Mouse (Mus musculus) lung, embryonic 16.5 days (tissue): ENCODE measurements around the gene Crhr1. TPM values are rescaled to one million over a fixed set of nuclear protein-coding genes. Genes with fewer than 3 reads are reported as not detected.
"Not testable (repeated sequence)": the region's sequence is repeated elsewhere in the genome, so short reads cannot be mapped to it uniquely, and the experiment has no call there.

Experiments
- ATAC-seq: fragments of 200-750 bp; cut with Nextera tagmentation; 2 replicates; pipeline ENCODE4 v1.8.0; 2017; ENCODE audit warnings: low read depth, mild to moderate bottlenecking, moderate library complexity
- H3K27ac ChIP-seq: fragments of 300-500 bp; sonication (generic); 2 replicates; pipeline ENCODE4 v1.5.1; 2014; ENCODE audit warnings: mild to moderate bottlenecking, control low read depth, low read length
- H3K27me3 ChIP-seq: fragments of 300-500 bp; sonication (generic); 2 replicates; pipeline ENCODE4 v1.6.1; 2014; ENCODE audit warnings: low read depth, low read length, mixed read lengths; ENCODE audit not compliant: control insufficient read depth, insufficient read depth
- H3K36me3 ChIP-seq: fragments of 300-500 bp; sonication (generic); 2 replicates; pipeline ENCODE4 v1.6.1; 2014; ENCODE audit warnings: low read length; ENCODE audit not compliant: control insufficient read depth, insufficient read depth
- H3K4me1 ChIP-seq: fragments of 300-500 bp; sonication (generic); replicated peaks from 2 replicates; pipeline ENCODE4 v1.6.1; 2014; ENCODE audit warnings: low read length, mixed read lengths; ENCODE audit not compliant: control insufficient read depth, insufficient read depth
- H3K4me2 ChIP-seq: fragments of 300-500 bp; sonication (generic); 2 replicates; pipeline ENCODE4 v1.6.1; 2014; ENCODE audit warnings: low read depth, low read length, control low read depth
- H3K4me3 ChIP-seq: fragments of 300-500 bp; sonication (generic); 2 replicates; pipeline ENCODE4 v1.5.1; 2014; ENCODE audit warnings: mild to moderate bottlenecking, low read length, control low read depth
- H3K9ac ChIP-seq: fragments of 300-500 bp; sonication (generic); 2 replicates; pipeline ENCODE4 v1.6.1; 2014; ENCODE audit warnings: low read length, control low read depth
- H3K9me3 ChIP-seq: fragments of 300-500 bp; sonication (generic); 2 replicates; pipeline ENCODE4 v1.6.1; 2016; ENCODE audit warnings: low read length; ENCODE audit not compliant: control insufficient read depth
- WGBS: fragments of 180-500 bp; shearing (Covaris S2); extraction: QIAGEN DNeasy Blood & Tissue Kit; methylation state at CpG from one replicate; pipeline ENCODE4 v1.1.7; 2014; 5-methylcytosine and 5-hydroxymethylcytosine counted together
- polyA plus RNA-seq: library from polyadenylated mRNA; unstranded; fragments of >200 nt; fragmentation: Nextera tagmentation; extraction: Ambion mirVana; gene quantifications from 2 replicates; pipeline ENCODE4 v1.2.1, GENCODE M21; 2015

Crhr1 gene
- polyA plus RNA-seq, 1 experiment from 2014 or later, result not detected

DNA sequence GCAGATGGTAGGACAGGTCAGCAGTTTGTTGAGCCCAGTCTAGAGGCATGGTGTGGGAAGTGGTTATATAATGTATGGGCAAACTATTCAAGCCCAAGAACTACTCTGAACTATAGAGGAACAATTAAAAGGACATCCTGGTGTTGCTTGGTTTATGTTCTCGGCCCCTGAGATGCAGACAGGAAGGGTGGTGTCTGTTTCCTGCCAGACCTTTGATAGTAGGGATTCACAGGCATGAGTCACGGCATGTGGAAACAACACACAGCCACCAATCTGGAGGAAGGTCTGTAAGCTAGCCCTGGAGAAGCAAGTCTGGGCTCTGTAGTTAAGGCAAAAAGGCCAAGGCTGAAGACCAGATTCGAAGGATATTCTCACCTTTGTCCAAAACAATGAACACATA, 70.6 kb downstream of the Crhr1 start:
- Histone ChIP-seq H3K4me1 (no peaks in the 10 kb centered on the region), H3K9me3 (0 out of 2 replicates have a peak, but pooled peaks cover 3% of the 10 kb centered on the region), H3K27me3 (no peaks in the 10 kb centered on the region), H3K4me3 (no peak overlapping the region), H3K9ac (no peak overlapping the region), H3K27ac (no peak overlapping the region), H3K4me2 (no peak overlapping the region), H3K36me3 (no peaks in the 10 kb centered on the region)
- WGBS, result 60% methylated on average over 3 of the region's 3 CpGs
- ATAC-seq, result no peak

DNA sequence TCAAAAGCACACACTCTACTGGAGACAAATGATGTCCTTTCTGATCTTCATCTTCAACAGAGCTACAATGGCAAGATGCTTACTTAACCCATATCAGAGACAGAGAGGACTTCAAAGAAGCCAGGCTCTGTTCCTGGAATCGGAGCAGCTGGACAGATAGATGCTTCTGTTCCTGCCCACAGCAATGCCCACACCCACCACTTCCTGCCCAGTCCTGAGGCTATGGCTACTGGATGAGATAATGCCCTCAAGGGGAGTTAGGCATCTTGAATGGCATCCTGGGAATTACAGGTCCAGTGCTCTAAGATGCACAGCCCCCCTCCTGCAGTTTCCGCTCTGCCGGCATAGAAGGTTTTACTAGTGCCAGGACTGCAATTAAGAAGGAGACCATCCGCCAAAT, 73.9 kb downstream of the Crhr1 start:
- Histone ChIP-seq H3K4me2 (no peak overlapping the region), H3K36me3 (no peaks in the 10 kb centered on the region), H3K4me1 (no peaks in the 10 kb centered on the region), H3K4me3 (no peak overlapping the region), H3K27ac (no peak overlapping the region), H3K27me3 (no peaks in the 10 kb centered on the region), H3K9me3 (0 out of 2 replicates have a peak, but pooled peaks cover 3% of the 10 kb centered on the region), H3K9ac (no peak overlapping the region)
- 72% methylated on average over 4 of the region's 4 CpGs for WGBS
- ATAC-seq, result no peak

DNA sequence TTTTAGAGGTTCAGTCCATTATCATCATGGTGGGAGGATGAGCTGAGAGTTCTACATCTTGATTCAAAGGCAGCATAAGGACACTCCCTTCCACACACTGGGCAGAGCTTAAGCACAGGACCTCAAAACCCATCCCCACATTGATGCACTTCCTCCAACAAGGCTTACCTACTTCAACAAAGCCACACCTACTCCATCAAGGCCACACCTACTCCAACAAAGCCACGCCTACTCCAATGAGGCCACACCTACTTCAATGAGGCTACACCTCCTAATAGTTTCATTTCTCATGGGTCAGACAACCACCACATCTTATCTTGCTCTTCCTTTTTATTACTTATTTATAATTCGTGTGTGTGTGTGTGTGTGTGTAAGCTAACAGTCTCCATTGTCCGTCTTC, 76.4 kb downstream of the Crhr1 start:
- Histone ChIP-seq H3K27ac (no peak overlapping the region), H3K9me3 (no peaks in the 10 kb centered on the region), H3K36me3 (no peaks in the 10 kb centered on the region), H3K9ac (no peak overlapping the region), H3K4me2 (no peak overlapping the region), H3K4me3 (no peak overlapping the region), H3K27me3 (no peaks in the 10 kb centered on the region), H3K4me1 (no peaks in the 10 kb centered on the region)
- 61% methylated on average over 3 of the region's 3 CpGs for WGBS
- no peak for ATAC-seq

DNA sequence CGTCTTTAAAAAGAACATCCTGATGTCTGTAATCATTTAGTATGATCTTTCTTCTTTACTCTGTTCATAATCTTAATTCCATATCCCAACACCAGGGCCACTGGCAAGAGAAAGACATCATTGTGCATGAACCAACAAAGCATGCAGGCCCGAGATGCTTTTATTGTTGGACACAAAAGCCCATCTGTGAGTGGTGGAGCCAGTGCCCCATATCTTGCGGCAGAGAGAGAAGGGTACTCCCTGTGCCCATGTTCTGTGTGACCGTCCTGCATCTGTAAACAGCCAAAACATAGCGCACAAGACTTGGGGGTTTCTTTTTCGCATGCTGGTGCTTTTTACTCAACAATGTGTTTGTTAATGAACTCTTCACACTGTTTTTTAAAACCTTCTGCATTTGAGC, 78.6 kb downstream of the Crhr1 start:
- no peaks in the 10 kb centered on the region for H3K9me3 ChIP-seq

DNA sequence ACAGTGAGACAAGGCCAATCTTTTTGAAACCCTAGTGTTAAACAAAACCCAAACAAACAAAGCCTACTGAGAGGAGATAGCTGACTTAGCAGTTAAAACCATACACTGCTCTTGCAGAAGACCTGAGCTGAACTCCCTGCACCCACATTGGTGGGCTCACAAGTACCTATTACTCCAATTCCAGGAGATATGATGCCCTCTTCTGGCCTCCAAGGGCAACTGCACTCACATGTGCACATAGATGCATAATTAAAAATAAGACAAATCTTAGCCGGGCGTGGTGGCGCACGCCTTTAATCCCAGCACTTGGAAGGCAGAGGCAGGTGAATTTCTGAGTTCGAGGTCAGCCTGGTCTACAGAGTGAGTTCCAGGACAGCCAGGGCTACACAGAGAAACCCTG, 81.5 kb downstream of the Crhr1 start:
- not testable (repeated sequence) for H3K4me2 ChIP-seq, H3K9ac ChIP-seq, H3K4me3 ChIP-seq, H3K27me3 ChIP-seq, H3K4me1 ChIP-seq, H3K27ac ChIP-seq, H3K9me3 ChIP-seq, ATAC-seq, H3K36me3 ChIP-seq
- WGBS, result 96% methylated on average over 5 of the region's 5 CpGs

More for the DNA sequence above, 78.6 kb downstream of the Crhr1 start:
- no peaks in the 10 kb centered on the region for H3K4me1 ChIP-seq
- no peaks in the 10 kb centered on the region for H3K27me3 ChIP-seq
- no peak for ATAC-seq
- H3K36me3 ChIP-seq, result no peaks in the 10 kb centered on the region
- no peak overlapping the region for H3K4me3 ChIP-seq
- H3K9ac ChIP-seq, result no peak overlapping the region
- H3K27ac ChIP-seq, result no peak overlapping the region
- H3K4me2 ChIP-seq, result no peak overlapping the region
- 84% methylated on average over 6 of the region's 6 CpGs for WGBS

DNA sequence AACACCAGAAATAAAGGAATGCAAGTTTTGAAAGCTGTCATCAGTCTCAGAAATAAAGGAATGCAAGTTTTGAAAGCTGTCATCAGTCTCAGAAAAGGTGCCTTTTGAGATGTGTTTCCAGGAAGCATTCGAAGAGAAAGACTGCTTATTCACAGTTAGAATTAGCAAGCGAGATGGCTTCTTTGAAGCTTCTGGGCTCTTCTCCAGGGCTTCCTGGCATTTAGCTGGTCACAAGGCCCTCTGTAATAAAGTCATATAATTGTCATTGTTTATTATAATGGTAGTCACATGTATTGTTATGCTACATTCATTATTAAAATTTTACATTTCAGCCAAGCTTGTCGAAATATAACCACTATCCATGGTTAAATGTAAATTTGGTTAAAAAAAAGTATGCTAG, 85.4 kb downstream of the Crhr1 start:
- H3K27ac ChIP-seq, result no peak overlapping the region
- no peaks in the 10 kb centered on the region for H3K4me1 ChIP-seq
- H3K9me3 ChIP-seq, result no peaks in the 10 kb centered on the region
- no peaks in the 10 kb centered on the region for H3K36me3 ChIP-seq
- no peak overlapping the region for H3K4me3 ChIP-seq
- no peaks in the 10 kb centered on the region for H3K27me3 ChIP-seq
- no peak overlapping the region for H3K4me2 ChIP-seq
- 63% methylated on average over 3 of the region's 3 CpGs for WGBS
- no peak for ATAC-seq
- no peak overlapping the region for H3K9ac ChIP-seq

DNA sequence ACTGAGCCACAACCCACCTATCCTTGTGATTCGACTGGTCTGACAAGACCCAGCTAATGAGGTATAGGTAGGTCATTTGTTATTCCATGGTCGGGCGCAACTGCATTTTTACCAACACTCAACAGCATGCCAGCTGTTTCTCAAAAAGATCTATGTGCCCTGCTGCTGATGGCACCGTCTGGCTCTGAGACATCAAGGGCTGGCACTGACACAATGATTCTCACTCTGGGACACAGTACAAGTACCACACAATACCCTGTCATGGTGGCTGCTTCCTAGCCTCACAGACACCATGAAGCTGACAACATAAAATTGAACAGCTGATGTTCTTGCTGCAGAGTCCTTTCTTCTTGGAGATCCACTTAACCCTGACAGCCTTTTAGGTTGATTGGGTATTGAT, 87.6 kb downstream of the Crhr1 start:
- H3K4me3 ChIP-seq, result no peak overlapping the region
- no peaks in the 10 kb centered on the region for H3K9me3 ChIP-seq
- WGBS, result 67% methylated on average over 4 of the region's 4 CpGs
- H3K27me3 ChIP-seq, result no peaks in the 10 kb centered on the region
- H3K4me1 ChIP-seq, result no peaks in the 10 kb centered on the region
- H3K36me3 ChIP-seq, result no peaks in the 10 kb centered on the region
- no peak overlapping the region for H3K4me2 ChIP-seq
- no peak overlapping the region for H3K9ac ChIP-seq
- H3K27ac ChIP-seq, result no peak overlapping the region
- ATAC-seq, result no peak

DNA sequence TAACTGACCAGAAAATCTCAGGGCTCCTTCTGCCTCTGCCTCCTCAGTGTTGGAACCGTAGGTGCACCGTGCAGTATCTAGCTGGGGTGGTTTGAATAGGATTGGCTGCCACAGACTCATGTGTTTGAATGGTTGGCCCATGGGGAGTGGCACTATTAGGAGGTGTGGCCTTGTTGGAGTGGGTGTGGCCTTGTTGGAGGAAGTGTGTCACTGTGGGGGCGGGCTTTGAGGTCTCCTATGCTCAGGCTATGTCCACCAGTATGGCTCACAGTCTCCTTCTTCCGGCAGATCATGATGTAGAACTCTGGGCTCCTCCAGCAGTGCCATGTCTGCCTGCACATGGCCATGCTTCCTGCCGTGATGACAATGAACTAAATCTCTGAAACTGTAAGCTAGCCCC, 89.1 kb downstream of the Crhr1 start:
- H3K9me3 ChIP-seq, result no peaks in the 10 kb centered on the region
- H3K36me3 ChIP-seq, result no peaks in the 10 kb centered on the region
- H3K27ac ChIP-seq, result no peak overlapping the region
- 64% methylated on average over 5 of the region's 5 CpGs for WGBS
- ATAC-seq, result no peak
- no peaks in the 10 kb centered on the region for H3K4me1 ChIP-seq
- no peaks in the 10 kb centered on the region for H3K27me3 ChIP-seq
- no peak overlapping the region for H3K4me2 ChIP-seq
- no peak overlapping the region for H3K9ac ChIP-seq
- H3K4me3 ChIP-seq, result no peak overlapping the region

DNA sequence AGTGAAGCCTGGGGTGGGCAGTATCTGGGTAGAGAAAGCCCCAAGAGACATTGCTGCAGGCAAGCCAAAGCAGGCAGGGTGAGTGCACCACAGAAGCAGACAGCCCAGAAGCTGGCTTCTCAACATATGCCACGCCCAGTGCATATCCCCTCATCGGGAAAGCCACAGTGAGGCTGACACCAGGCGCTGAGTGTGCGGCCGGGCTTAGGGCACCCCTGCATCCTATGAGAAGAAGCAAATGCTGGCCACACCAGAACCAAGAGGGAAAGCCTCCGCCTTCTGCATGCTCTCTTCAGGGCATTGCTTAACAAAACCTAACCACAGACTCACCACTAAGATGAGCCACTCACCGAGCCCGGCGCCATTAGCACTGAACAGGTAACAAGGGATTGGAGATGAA, 90.6 kb downstream of the Crhr1 start:
- 73% methylated on average over 9 of the region's 9 CpGs for WGBS
- H3K27ac ChIP-seq, result no peak overlapping the region
- H3K4me2 ChIP-seq, result no peak overlapping the region
- H3K4me3 ChIP-seq, result no peak overlapping the region
- no peak for ATAC-seq
- no peak overlapping the region for H3K9ac ChIP-seq
- H3K4me1 ChIP-seq, result no peaks in the 10 kb centered on the region
- H3K27me3 ChIP-seq, result no peaks in the 10 kb centered on the region
- no peaks in the 10 kb centered on the region for H3K36me3 ChIP-seq
- H3K9me3 ChIP-seq, result no peaks in the 10 kb centered on the region
